Mouse (Mus musculus) stomach, postnatal 0 days (tissue): Measurements from ENCODE around the gene Tas1r2. TPM values are rescaled to one million over a fixed set of nuclear protein-coding genes. Genes with fewer than 3 reads are reported as not detected.

Source experiments
- ATAC-seq: fragments of 200-750 bp; cut with Nextera tagmentation; 2 replicates; pipeline ENCODE4 v1.8.0; 2017; ENCODE audit not compliant: low FRiP score, low TSS enrichment
- DNase-seq: peaks from one replicate; pipeline ENCODE4 v3.0.0-alpha.2; 2016; ENCODE audit warnings: low spot score
- H3K27ac ChIP-seq: fragments of 300-500 bp; sonication (generic); replicated peaks from 2 replicates; pipeline ENCODE4 v1.5.1; 2014; ENCODE audit warnings: mild to moderate bottlenecking, control low read depth
- H3K27me3 ChIP-seq: fragments of 300-500 bp; sonication (generic); 2 replicates; pipeline ENCODE4 v1.6.1; 2014; ENCODE audit warnings: low read length; ENCODE audit not compliant: control insufficient read depth, insufficient read depth
- H3K36me3 ChIP-seq: fragments of 300-500 bp; sonication (generic); 2 replicates; pipeline ENCODE4 v1.6.1; 2014; ENCODE audit warnings: low read length, mixed read lengths; ENCODE audit not compliant: control insufficient read depth, insufficient read depth
- H3K4me1 ChIP-seq: fragments of 300-500 bp; sonication (generic); replicated peaks from 2 replicates; pipeline ENCODE4 v1.6.1; 2014; ENCODE audit warnings: antibody characterized with exemption; ENCODE audit not compliant: control insufficient read depth, insufficient read depth
- H3K4me2 ChIP-seq: fragments of 300-500 bp; sonication (generic); replicated peaks from 2 replicates; pipeline ENCODE4 v1.6.1; 2014; ENCODE audit warnings: low read depth, mild to moderate bottlenecking, control low read depth, moderate library complexity
- H3K4me3 ChIP-seq: fragments of 300-500 bp; sonication (generic); 2 replicates; pipeline ENCODE4 v1.5.1; 2014; ENCODE audit warnings: low read depth, low read length, control low read depth
- H3K9ac ChIP-seq: fragments of 300-500 bp; sonication (generic); 2 replicates; pipeline ENCODE4 v1.6.1; 2014; ENCODE audit warnings: mild to moderate bottlenecking, low read length, control low read depth, mixed read lengths
- H3K9me3 ChIP-seq: fragments of 300-500 bp; sonication (generic); 2 replicates; pipeline ENCODE4 v1.6.1; 2016; ENCODE audit warnings: low read length; ENCODE audit not compliant: control insufficient read depth
- CTCF ChIP-seq: IDR thresholded peaks from 2 replicates; pipeline ENCODE4 v1.5.1; 2016; ENCODE audit warnings: antibody characterized with exemption, low read depth, mild to moderate bottlenecking, moderate library complexity
- EP300 ChIP-seq: optimal IDR thresholded peaks from 2 replicates; pipeline ENCODE3; 2016; ENCODE audit warnings: antibody characterized with exemption
- WGBS: fragments of 180-500 bp; shearing (Covaris S2); extraction: QIAGEN DNeasy Blood & Tissue Kit; methylation state at CpG from one replicate; pipeline ENCODE4 v1.1.7; 2014; 5-methylcytosine and 5-hydroxymethylcytosine counted together
- polyA plus RNA-seq: library from polyadenylated mRNA; unstranded; fragments of >200 nt; fragmentation: Nextera tagmentation; extraction: Ambion mirVana; gene quantifications from 2 replicates; pipeline ENCODE4 v1.2.1, GENCODE M21; 2015

Gene Tas1r2
- polyA plus RNA-seq = not detected in 2 replicates

- no peaks in the 10 kb centered on the region for H3K27me3 ChIP-seq
- H3K9me3 ChIP-seq = no peaks in the 10 kb centered on the region
- H3K36me3 ChIP-seq = peaks cover under 1% of the 10 kb centered on the region; the same call in 1 of the 2 replicates
- TF ChIP-seq EP300 (no peak), CTCF (no peak)
- DNase-seq (no peak), ATAC-seq (no peak)
- no peak within 1 kb of the TSS for H3K9ac ChIP-seq
- no peak within 1 kb of the TSS for H3K4me3 ChIP-seq
- H3K27ac ChIP-seq = no peak within 1 kb of the TSS
- WGBS = 81% methylated on average over 8 of the region's 8 CpGs
- no peak within 1 kb of the TSS for H3K4me2 ChIP-seq
- no peaks in the 10 kb centered on the region for H3K4me1 ChIP-seq
Measured at GRCm38 (mm10) chr4:139653238-139653637, at the start of gene Tas1r2. Gene Tas1r2, plus strand, starts transcription at chr4:139653538.

GRCm38 (mm10) chr4:139605216-139605615, 48.1 kb upstream of the Tas1r2 start:
- TF ChIP-seq CTCF = no peak
- ATAC-seq (no peak), DNase-seq (no peak)
- WGBS = 85% methylated on average over 11 of the region's 11 CpGs
- Histone ChIP-seq H3K27me3 (no peaks in the 10 kb centered on the region), H3K9ac (no peak overlapping the region), H3K27ac (no peak overlapping the region), H3K9me3 (no peaks in the 10 kb centered on the region), H3K4me2 (no peak overlapping the region), H3K4me1 (peaks cover 12% of the 10 kb centered on the region), H3K4me3 (no peak overlapping the region), H3K36me3 (peaks cover 12% of the 10 kb centered on the region)

GRCm38 (mm10) chr4:139606732-139607131, 46.6 kb upstream of the Tas1r2 start:
- no peak for DNase-seq
- ATAC-seq = no peak; the same call in 1 of the 2 replicates

GRCm38 (mm10) chr4:139608975-139609374, 44.4 kb upstream of the Tas1r2 start:
- Histone ChIP-seq H3K4me2 (no peak overlapping the region), H3K4me3 (no peak overlapping the region), H3K36me3 (peaks cover 18% of the 10 kb centered on the region), H3K27me3 (no peaks in the 10 kb centered on the region), H3K4me1 (no peaks in the 10 kb centered on the region), H3K9ac (no peak overlapping the region), H3K27ac (no peak overlapping the region), H3K9me3 (no peaks in the 10 kb centered on the region)
- TF ChIP-seq CTCF = no peak
- DNase-seq (no peak), ATAC-seq (no peak)
- 76% methylated on average over 4 of the region's 4 CpGs for WGBS

More at GRCm38 (mm10) chr4:139606732-139607131, 46.6 kb upstream of the Tas1r2 start:
- Histone ChIP-seq H3K9ac (no peak overlapping the region), H3K27me3 (no peaks in the 10 kb centered on the region), H3K4me1 (peaks cover 8% of the 10 kb centered on the region), H3K27ac (no peak overlapping the region), H3K36me3 (peaks cover 12% of the 10 kb centered on the region), H3K4me2 (no peak overlapping the region), H3K9me3 (no peaks in the 10 kb centered on the region), H3K4me3 (no peak overlapping the region)
- TF ChIP-seq EP300 = no peak
- WGBS = 93% methylated on average over 5 of the region's 5 CpGs

DNA sequence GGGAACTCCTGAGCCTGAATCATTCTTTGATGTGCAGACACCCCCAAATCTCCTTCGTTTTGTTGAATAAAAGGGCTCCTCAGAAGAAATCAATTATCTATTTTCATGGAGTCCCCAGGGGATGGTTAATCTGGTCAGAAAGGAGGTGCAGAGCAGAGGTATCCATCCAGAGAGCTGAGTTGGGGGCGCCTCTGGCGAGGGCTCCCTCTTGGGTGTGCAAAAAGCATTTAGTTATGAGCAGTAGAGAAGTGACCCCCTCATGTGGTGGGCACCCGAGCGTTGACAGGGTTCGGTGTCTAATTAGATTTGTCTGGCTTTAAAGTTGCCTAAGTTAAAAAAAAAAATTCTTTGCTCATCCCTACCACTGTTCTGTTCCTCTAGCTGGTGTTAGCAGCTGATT, 42.4 kb upstream of the Tas1r2 start:
- Histone ChIP-seq H3K4me2 (no peak overlapping the region), H3K4me1 (no peaks in the 10 kb centered on the region), H3K27ac (0 out of 2 replicates have a peak overlapping the region, but pooled peaks have one; percentile 18), H3K9me3 (no peaks in the 10 kb centered on the region), H3K9ac (no peak overlapping the region), H3K36me3 (peaks cover 16% of the 10 kb centered on the region), H3K4me3 (no peak overlapping the region), H3K27me3 (no peaks in the 10 kb centered on the region)
- WGBS = 64% methylated on average over 6 of the region's 6 CpGs
- ATAC-seq (no peak), DNase-seq (no peak)
- no peak for TF ChIP-seq CTCF
- TF ChIP-seq EP300 = no peak

GRCm38 (mm10) chr4:139611542-139611953, 41.8 kb upstream of the Tas1r2 start:
- H3K4me1 ChIP-seq = no peaks in the 10 kb centered on the region
- no peak overlapping the region for H3K9ac ChIP-seq
- ATAC-seq (peak; percentile 56; the same call in 1 of the 2 replicates), DNase-seq (peak; percentile 77)
- no peaks in the 10 kb centered on the region for H3K9me3 ChIP-seq
- no peaks in the 10 kb centered on the region for H3K27me3 ChIP-seq
- TF ChIP-seq CTCF (peak; percentile 99), EP300 (no peak)
- peaks cover 16% of the 10 kb centered on the region for H3K36me3 ChIP-seq
- H3K27ac ChIP-seq = no peak overlapping the region
- no peak overlapping the region for H3K4me3 ChIP-seq
- WGBS = 5% methylated on average over 10 of the region's 10 CpGs
- H3K4me2 ChIP-seq = no peak overlapping the region
